Mouse (Mus musculus) spleen, embryonic (tissue): ENCODE measurements at regions not wholly inside any gene's neighbourhood (a gene's known extent, or its start where the extent isn't known, plus 50 kb on each side); places are given as distances from the start of the nearest gene placed in this dataset.

ENCODE experiments used
- CTCF ChIA-PET: fragments of 350-600 bp; sonication (Branson Sonifier 250); formaldehyde crosslinking; loops from one replicate; lab custom pipeline; 2022; lab: Charles Lee

- CTCF ChIA-PET, result no interaction called here
Observed at GRCm38 (mm10) chr3:120898258-120898657, 273.2 kb downstream of the Rwdd3 start.

DNA sequence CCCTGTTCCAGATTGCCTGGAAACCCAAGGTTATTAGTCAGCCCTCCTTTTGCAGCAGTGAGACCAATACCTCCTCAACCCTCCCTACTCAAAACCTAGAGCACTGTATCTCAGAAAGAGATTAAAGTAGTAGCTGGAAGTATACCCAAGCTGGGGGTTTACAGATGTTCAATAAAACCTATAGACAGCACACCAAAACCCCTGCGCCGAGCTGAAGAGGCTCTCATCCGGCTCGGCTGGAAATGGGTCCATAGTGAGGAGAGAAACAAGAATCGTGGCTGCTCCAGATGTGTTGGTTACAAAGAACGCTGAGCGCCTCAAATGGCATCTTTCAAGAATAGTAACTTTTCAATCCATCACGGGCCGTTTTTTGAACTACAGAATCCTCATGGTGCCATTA lies 273.7 kb downstream of the Rwdd3 start:
- CTCF ChIA-PET, result no interaction called here

DNA sequence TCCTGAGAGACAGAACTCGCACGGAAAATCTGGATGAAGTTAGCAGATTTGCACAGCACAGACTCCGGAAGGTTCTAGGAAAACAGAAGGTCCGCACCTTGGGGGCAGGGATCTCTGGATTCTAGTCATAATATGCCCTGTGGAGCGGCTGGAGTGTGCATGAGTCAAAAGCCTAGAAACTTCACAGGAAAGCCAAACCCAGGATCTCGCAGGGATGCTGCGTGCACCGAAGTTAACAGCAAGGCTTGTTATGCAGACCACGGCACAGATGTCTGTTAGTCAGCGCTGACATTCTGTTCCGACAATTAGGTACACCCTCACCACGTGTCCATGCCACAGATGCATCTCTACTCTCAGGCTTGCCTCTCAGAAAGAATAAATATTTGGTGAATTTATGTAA lies 274.3 kb downstream of the Rwdd3 start:
- CTCF ChIA-PET, result no interaction called here

DNA sequence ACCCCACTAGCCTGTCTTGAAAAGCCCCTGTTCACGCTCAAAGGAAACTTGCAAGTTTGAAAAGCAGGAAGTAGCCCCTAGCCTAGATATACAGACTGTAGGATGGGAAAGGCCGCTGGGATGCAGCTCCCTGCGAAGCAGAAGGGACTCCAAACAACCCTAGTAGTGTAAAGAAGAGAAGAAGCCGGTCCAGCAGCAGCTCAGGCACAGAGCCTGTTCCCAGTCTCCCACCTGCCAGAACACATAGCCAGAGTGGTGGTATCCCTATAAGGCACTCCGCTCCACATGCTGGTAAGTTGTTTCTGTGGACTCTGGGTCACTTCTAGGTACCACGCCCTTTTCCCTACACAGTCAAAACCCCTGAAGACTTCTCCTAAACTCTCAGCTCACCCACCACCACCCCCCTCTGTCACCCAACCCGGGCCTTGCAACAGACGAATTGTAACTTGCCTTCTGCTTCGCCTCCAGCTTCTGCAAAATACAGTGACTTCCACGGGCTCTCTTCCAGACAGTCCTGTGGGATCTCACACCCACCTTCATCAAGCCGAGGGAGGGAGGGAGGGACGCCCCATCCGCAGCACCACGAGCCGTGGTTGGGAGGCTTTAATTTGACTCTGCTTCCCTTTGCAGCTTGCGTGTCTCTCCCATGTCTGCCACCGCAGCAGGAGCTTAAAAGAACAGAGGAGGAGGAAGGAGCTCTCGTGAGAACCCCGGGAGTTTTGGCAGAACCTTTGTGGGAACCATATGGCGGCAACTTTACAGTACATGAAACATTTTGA lies 285.2 kb downstream of the Rwdd3 start:
- CTCF ChIA-PET, result no interaction called here

GRCm38 (mm10) chr3:120885401-120885800 lies 286.1 kb downstream of the Rwdd3 start:
- CTCF ChIA-PET, result no interaction called here

- CTCF ChIA-PET, result interaction anchor here (0.6 kb wide), 1 partner anchor 8 kb away, joined by 6 read pairs; no protein-coding TSS in a partner anchor
Observed at GRCm38 (mm10) chr3:120884189-120884588, 287.3 kb downstream of the Rwdd3 start.

DNA sequence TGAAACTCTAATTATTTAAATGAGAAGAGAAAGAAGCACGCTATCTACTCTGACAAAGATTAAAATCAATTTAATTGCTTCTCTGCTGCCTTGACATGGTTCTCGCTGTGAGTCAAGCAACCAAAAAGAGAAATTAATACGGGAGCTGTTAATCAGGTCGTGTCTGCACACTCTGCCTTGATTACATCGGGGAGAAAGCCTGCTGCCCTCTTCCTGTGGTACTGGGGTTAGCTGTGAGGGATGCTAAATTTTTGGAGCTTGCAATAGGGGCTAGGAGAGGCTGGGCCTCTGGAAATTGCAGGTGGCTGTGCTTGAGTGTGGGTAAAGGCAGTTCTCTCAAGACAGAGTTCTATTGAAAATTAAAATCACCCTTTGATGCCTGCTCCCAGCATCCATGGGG lies 287.8 kb downstream of the Rwdd3 start:
- CTCF ChIA-PET, result no interaction called here

- CTCF ChIA-PET, result no interaction called here
Observed at GRCm38 (mm10) chr3:120879409-120879808, 292.1 kb downstream of the Rwdd3 start.

DNA sequence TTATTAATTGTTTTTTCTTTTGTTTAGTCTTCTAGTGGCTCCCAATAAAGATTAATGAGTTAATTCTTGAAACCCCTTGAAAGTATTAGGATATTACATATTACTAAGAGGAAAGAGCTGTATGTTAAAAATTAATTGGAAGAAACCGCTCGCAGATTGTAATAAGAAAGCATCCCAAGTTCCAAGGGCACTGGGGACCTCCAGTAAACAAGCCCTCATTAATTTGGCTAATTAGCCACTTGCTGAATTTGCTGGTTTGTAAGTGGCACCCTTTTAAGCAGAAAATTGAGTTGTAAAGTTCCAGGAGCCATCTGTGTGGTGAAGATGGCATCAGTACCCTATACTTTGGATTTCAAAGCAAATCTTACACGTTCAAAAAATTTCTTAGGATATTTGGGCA lies 295.8 kb downstream of the Rwdd3 start:
- CTCF ChIA-PET, result interaction anchor here (0.7 kb wide), 1 partner anchor 342 kb away, joined by 3 read pairs; no protein-coding TSS in a partner anchor

DNA sequence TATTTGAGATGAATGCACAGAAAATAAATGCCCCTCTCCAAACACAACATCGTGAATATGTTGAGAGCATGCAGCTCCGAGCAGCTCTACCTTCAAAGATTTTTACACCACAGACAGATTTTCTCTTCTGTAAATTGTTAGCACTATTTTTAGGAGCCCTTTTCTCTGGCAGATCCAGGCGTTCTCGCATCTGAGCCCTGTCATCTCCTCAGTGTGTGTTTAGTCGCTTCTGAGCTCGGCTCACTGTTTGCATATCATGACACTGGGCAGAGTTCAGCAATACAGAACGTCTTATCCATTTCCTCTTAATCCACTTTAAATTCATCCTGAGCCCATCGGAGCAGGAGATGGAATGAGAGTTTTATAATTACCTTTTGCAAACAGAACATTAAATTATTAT lies 306.5 kb downstream of the Rwdd3 start:
- CTCF ChIA-PET, result no interaction called here

- CTCF ChIA-PET, result no interaction called here
Observed at GRCm38 (mm10) chr3:120861641-120862040, 309.9 kb downstream of the Rwdd3 start.

- CTCF ChIA-PET, result no interaction called here
Observed at GRCm38 (mm10) chr3:120858281-120858680, 313.2 kb downstream of the Rwdd3 start.

DNA sequence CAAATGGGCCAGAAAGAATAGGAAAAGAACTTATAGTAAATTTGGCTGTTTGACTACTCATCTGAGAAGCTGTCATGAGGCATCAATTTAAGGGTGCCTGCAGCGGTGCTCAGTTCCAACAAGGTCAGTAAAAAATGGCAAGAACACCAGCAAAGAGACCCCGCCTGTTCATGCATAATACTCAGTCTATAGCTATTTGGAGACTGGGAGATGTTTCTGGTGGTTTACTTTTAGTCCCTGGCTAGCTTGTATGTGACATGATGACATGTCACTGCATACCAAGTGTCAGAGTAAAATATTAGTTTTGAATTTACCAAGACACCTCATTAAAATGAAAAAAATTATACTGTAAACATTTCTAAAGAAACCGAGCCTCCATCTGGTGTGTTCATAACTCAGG lies 317.2 kb downstream of the Rwdd3 start:
- CTCF ChIA-PET, result no interaction called here

DNA sequence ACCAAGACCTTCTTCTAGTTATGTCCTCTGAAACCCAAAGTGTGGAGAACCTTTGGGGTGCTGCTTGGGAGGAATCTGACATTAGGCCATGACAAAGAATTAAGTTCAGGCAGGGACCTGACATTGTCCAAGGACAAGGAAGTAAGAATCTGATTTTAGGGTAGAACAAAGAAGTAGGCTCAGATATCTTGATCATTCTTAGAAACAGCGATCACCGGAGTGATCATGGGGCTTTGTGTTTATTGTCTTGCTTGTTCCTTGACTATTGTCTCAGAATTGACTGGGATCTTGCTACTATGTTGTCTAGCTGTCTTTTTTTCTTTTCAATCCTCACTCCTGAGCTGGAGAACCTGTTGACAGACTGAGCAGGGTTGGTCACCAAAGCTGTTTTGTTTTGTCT lies 327.9 kb downstream of the Rwdd3 start:
- CTCF ChIA-PET, result no interaction called here

- CTCF ChIA-PET, result no interaction called here
Observed at GRCm38 (mm10) chr3:120823536-120823935, 348.0 kb downstream of the Rwdd3 start.

DNA sequence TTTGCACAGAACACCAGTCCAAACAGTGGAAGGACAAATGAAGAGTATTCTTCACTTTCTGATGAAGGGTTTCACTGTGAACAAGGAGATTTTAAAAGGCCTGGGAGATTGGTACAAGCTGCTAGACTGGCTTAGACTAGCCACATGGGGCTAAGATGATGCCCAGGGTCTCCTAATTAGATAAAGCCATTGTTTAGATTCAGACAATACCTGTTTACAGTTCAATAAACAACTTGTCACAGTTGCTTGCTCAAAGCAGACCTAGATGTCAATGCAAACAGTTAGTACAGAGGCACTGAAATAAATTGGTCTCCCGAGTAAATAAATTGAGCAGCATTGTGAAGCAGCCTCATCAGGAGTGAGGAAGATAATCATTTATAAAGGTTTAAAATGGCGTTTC lies 359.6 kb downstream of the Rwdd3 start:
- CTCF ChIA-PET, result no interaction called here

DNA sequence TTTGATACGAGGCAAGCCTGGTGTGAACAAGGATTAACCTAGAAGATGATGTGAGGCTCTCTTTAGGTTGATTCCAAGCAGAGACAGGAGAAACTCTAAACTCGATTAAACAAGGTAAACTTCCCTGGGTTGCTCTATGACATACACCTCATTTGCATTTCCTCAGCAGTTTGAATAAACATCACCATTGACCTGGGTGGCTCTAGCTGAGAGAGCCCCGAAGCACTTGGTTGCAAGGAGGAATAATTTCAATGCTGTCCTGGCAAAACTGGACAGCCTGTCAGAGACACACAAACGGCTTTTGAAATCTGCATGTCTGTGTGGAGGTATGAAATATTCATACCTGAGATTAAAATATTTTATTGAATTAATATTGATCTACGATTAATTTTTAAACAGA lies 361.0 kb downstream of the Rwdd3 start:
- CTCF ChIA-PET, result no interaction called here

GRCm38 (mm10) chr3:120810048-120810447 lies 361.4 kb downstream of the Rwdd3 start:
- CTCF ChIA-PET, result no interaction called here

DNA sequence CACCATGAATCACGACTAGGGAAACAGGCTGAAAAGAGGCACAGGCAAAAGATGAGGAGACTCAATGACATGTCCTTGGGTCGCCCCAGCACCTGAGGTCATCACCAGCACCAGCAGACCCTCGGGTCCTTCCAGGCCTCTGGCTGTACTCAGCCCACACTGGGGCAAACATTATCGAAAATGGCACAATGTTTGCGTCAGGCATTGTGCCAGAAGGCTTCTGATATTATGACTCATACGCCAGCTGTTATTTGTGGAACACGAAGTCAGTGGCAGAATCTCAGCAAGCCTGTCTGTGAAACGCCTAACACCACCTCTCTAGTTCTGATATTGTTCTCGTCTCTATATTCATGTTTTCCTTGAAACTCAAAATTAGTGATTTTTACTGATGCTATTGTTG lies 384.8 kb downstream of the Rwdd3 start:
- CTCF ChIA-PET, result no interaction called here

DNA sequence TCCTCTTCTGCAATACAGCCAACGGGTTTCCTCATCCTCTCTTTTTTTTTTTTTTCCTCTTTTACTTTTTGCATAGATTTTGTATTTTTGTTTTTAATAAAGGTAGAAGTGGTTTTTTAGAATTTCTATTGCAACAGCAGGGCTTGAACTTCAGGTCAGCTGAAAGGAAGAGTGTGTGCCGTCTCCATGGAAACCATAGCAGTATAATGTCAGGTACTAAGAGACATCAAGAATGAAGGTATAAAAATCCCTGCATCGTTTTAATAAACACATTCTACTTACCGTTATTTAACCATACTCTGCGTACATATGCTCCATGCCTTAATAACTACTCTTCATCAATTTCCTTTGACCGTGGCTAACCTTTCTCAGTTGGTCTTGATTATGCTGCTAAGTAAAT lies 390.0 kb downstream of the Rwdd3 start:
- CTCF ChIA-PET, result no interaction called here

GRCm38 (mm10) chr3:120779091-120779490 lies 392.4 kb downstream of the Rwdd3 start:
- CTCF ChIA-PET, result no interaction called here

GRCm38 (mm10) chr3:120774951-120775350 lies 396.5 kb downstream of the Rwdd3 start:
- CTCF ChIA-PET, result no interaction called here

DNA sequence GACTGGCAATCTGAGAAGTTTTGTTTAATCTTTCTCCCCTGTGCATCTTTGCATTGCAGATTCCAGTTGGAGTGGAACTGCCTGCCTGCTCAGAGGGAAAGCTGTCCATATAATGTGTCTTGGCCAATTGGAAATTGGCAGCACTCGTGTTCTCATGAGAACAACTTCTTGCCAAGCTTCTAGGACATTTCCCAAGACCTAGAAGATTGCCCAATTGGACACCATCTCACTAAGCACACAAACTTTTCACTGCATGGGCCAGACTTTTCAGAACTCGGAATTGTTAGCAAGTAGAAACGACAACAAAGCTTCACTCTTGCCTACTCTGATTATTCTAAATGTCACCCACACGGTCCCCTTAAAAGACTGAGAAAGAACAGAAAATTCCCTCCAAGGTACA lies 409.8 kb downstream of the Rwdd3 start:
- CTCF ChIA-PET, result no interaction called here

- CTCF ChIA-PET, result no interaction called here
Observed at GRCm38 (mm10) chr3:120761223-120761622, 410.3 kb downstream of the Rwdd3 start.
